Mouse (Mus musculus): Measurements from ENCODE around the gene Fam213b.

- TF ChIP-seq CTCF (IDR thresholded peaks at IDR 0.05) (no peak), EP300 (IDR thresholded peaks at IDR 0.05) (no peak)
These were observed 1.1 kb downstream of the Fam213b start for GRCm38 (mm10) chr4:154897676-154898465.
